Mouse (Mus musculus) stomach, postnatal 0 days (tissue): ENCODE data around the gene Mdga2.

Experiments used
- CTCF ChIP-seq: IDR thresholded peaks from 2 replicates; pipeline ENCODE4 v1.5.1; 2016; ENCODE audit warnings: antibody characterized with exemption, low read depth, mild to moderate bottlenecking, moderate library complexity
- EP300 ChIP-seq: optimal IDR thresholded peaks from 2 replicates; pipeline ENCODE3; 2016; ENCODE audit warnings: antibody characterized with exemption

- no peak for TF ChIP-seq EP300
- no peak for TF ChIP-seq CTCF
Observed at GRCm38 (mm10) chr12:67212801-67213200, 9.5 kb downstream of the Mdga2 start.
